Mouse (Mus musculus): Measurements from ENCODE around the gene Mafg. TPM values are rescaled to one million over a fixed set of nuclear protein-coding genes. Genes with fewer than 3 reads are reported as not detected.
"Not testable (repeated sequence)": the region's sequence is repeated elsewhere in the genome, so short reads cannot be mapped to it uniquely, and the experiment has no call there.

Mafg gene
- 42.5 and 42.7 TPM in 2 replicates for polyA plus RNA-seq (2015; fragmentation: Nextera tagmentation; extraction: Ambion mirVana)

DNA sequence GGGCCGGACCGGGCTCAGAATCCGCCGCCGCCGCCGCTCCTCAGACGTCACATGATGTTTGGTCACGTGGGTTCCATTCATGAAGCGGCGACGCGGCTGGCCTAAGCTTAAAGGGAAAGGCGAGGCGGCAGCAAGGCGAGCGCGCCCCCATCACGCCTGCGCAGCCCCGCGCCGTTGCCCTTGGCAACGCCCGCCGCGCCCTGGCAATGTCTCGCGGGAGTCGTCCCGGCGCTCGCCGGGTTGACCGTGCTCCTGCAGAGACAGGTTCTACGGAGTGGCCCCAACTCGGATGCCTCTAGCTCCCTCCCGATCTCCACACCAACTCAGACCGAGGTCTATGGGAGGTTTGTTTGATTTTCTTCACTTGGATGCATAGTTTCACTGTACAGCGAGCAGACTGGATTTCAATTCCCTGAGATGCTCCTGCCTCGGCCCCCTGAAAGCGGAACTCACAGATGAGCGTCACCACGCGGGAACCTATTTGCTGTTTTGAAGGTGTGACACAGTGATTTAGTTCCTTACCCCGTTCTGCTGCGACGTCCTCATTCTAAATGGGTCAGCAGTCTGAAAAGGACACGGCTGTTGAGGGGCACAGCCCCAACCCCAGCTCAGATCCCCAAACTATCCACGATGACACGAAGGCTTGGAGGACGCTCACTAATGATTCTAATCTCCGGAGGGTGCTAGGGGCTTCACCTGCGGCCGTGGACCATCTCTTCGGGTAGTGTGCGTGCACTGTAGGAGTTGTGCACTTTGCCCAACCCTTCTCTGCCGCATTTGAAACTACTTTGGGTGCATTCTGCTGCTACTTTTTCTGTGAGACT, at the start of gene Mafg:
Gene Mafg, minus strand, starts transcription at position 81 of the 824 bp plus-strand sequence.
- WGBS, result 14% methylated on average over 45 of the region's 58 CpGs

DNA sequence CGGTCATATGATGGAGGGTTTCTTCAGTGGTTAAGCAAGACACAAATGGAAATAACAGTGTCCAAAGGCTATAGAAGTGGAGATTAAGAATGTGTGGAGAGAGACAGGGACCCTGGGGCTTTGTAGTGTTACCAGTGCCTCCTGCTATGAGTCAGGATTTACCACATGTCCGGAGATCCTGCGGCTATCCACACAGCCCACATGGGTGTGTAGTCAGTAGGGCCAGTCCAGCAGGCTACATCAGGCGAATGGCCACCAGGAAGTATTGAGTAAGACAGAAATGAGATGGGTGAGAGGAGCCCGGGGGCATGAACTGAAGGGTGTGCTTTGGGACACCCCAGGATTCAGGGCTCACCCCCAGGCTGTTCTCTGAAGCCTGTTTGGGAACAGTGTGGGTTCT, 49.3 kb upstream of the Mafg start:
- ATAC-seq (ENCODE audit: low FRiP score, low read depth), result no peak
- H3K4me2 ChIP-seq, result no peak overlapping the region
- no peak overlapping the region for H3K27ac ChIP-seq (replicated peaks)
- no peaks in the 10 kb centered on the region for H3K4me1 ChIP-seq (replicated peaks)
- H3K4me3 ChIP-seq, result no peak overlapping the region
- 95% methylated on average over 5 of the region's 5 CpGs for WGBS
- peaks cover 27% of the 10 kb centered on the region for H3K36me3 ChIP-seq
- no peaks in the 10 kb centered on the region for H3K9me3 ChIP-seq
- no peaks in the 10 kb centered on the region for H3K27me3 ChIP-seq
- no peak overlapping the region for H3K9ac ChIP-seq

More for the DNA sequence above, at the start of gene Mafg:
- H3K36me3 ChIP-seq, result peaks cover 6% of the 10 kb centered on the region
- peaks cover 39% of the 10 kb centered on the region for H3K4me1 ChIP-seq (replicated peaks)
- peak within 1 kb of the TSS; percentile 78 for H3K9ac ChIP-seq
- peak within 1 kb of the TSS; percentile 77 for H3K4me3 ChIP-seq
- peak within 1 kb of the TSS; percentile 87 for H3K4me2 ChIP-seq
- no peaks in the 10 kb centered on the region for H3K9me3 ChIP-seq
- no peaks in the 10 kb centered on the region for H3K27me3 ChIP-seq
- H3K27ac ChIP-seq (replicated peaks), result peak within 1 kb of the TSS; percentile 87
- peak; percentile 93 for ATAC-seq (ENCODE audit: low FRiP score, low read depth)

DNA sequence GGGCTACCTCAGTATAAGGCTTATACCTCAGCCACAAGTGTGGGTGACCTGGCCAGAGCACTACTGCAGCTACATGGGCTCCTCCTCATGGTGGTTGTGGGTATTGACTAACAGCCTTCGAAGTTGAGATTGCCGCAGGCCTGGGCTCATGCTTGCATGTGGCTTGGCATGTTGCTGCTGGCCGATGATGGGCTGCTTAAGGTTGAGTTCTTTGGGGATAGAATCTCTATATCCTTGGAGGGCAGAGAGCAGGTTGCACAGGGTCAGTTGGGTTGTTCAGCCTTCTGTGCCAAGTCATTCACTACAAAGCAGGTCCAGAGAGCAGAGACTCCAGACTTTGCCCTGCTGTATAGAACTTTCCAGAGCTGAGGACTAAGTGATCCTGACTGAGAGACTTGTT, 46.5 kb upstream of the Mafg start:
- Histone ChIP-seq H3K4me2 (no peak overlapping the region), H3K9ac (no peak overlapping the region), H3K4me1 (replicated peaks) (peaks cover 4% of the 10 kb centered on the region; the same call in 1 of the 2 replicates), H3K27ac (replicated peaks) (no peak overlapping the region), H3K36me3 (peaks cover 27% of the 10 kb centered on the region), H3K9me3 (no peaks in the 10 kb centered on the region), H3K4me3 (no peak overlapping the region), H3K27me3 (no peaks in the 10 kb centered on the region)
- 85% methylated on average over 3 of the region's 3 CpGs for WGBS
- no peak for ATAC-seq (ENCODE audit: low FRiP score, low read depth)

DNA sequence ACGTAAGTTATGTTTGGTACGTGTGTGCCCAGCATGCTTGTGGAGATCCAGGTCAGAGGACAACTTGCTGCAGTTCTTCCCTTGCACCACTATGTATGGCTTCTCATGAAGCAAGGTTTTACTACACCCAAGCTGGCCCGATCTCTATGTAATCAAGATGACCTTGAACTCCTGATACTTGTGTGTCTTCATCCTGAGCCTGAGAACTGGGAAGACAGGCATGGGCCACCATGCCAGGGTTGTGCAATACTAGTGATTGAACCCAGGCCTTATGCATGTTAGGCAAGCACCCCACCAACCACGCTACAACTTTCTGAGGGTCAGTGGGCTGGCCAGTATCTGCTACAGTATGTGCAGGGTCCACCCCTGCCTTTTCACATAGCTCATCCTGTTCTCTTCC, 43.6 kb upstream of the Mafg start:
- Histone ChIP-seq H3K9ac (no peak overlapping the region), H3K36me3 (peaks cover 22% of the 10 kb centered on the region)

DNA sequence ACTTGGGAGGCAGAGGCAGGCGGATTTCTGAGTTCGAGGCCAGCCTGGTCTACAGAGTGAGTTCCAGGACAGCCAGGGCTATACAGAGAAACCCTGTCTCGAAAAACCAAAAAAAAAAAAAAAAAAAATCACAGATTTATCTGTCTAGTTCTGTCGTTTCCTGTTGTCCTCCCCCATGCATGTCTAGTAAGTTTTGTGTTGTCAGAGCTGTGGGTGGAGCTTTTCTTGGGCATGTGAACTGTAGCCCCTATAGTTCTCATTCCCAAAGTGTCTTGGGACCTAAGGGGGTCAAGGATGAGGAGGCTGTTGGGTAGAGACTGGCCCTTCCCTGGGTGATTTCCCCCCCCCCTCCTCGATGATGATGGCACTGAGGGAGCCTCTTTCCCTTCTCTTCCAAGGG, 42.5 kb upstream of the Mafg start:
- H3K9ac ChIP-seq; H3K9me3 ChIP-seq; ATAC-seq (ENCODE audit: low FRiP score, low read depth); H3K27ac ChIP-seq (replicated peaks); H3K4me3 ChIP-seq; H3K4me2 ChIP-seq; H3K27me3 ChIP-seq: not testable (repeated sequence)
- WGBS, result 90% methylated on average over 4 of the region's 5 CpGs
- peaks cover 16% of the 10 kb centered on the region for H3K36me3 ChIP-seq
- H3K4me1 ChIP-seq (replicated peaks), result peaks cover 18% of the 10 kb centered on the region

More for the DNA sequence above, 43.6 kb upstream of the Mafg start:
- WGBS, result 97% methylated on average over 4 of the region's 4 CpGs
- ATAC-seq (ENCODE audit: low FRiP score, low read depth), result no peak
- Histone ChIP-seq H3K4me2 (no peak overlapping the region), H3K27me3 (no peaks in the 10 kb centered on the region), H3K4me3 (no peak overlapping the region), H3K4me1 (replicated peaks) (peaks cover 18% of the 10 kb centered on the region), H3K9me3 (no peaks in the 10 kb centered on the region), H3K27ac (replicated peaks) (no peak overlapping the region)

GRCm38 (mm10) chr11:120673594-120674122, 40.3 kb upstream of the Mafg start:
- H3K4me1 ChIP-seq (replicated peaks), result peaks cover 18% of the 10 kb centered on the region
- no peaks in the 10 kb centered on the region for H3K27me3 ChIP-seq
- peak overlapping the region; percentile 67 for H3K9ac ChIP-seq
- WGBS, result 38% methylated on average over 12 of the region's 12 CpGs
- peaks cover 5% of the 10 kb centered on the region; the same call in 1 of the 2 replicates for H3K36me3 ChIP-seq
- peak; percentile 20 for ATAC-seq (ENCODE audit: low FRiP score, low read depth)
- no peaks in the 10 kb centered on the region for H3K9me3 ChIP-seq
- H3K27ac ChIP-seq (replicated peaks), result peak overlapping the region; percentile 93
- H3K4me3 ChIP-seq, result peak overlapping the region; percentile 62
- H3K4me2 ChIP-seq, result peak overlapping the region; percentile 83

GRCm38 (mm10) chr11:120672687-120673593, 39.5 kb upstream of the Mafg start, which contains the start of gene Aspscr1:
TSS of gene Aspscr1 (plus strand) at chr11:120672973.
- Histone ChIP-seq H3K27ac (replicated peaks) (peak within 1 kb of the TSS; percentile 93), H3K9ac (peak within 1 kb of the TSS; percentile 67), H3K36me3 (no peaks in the 10 kb centered on the region), H3K4me1 (replicated peaks) (peaks cover 18% of the 10 kb centered on the region), H3K9me3 (no peaks in the 10 kb centered on the region), H3K4me2 (peak within 1 kb of the TSS; percentile 83), H3K4me3 (peak within 1 kb of the TSS; percentile 62), H3K27me3 (no peaks in the 10 kb centered on the region)
- ATAC-seq (ENCODE audit: low FRiP score, low read depth), result peak; percentile 98
- 1% methylated on average over 80 of the region's 83 CpGs for WGBS

DNA sequence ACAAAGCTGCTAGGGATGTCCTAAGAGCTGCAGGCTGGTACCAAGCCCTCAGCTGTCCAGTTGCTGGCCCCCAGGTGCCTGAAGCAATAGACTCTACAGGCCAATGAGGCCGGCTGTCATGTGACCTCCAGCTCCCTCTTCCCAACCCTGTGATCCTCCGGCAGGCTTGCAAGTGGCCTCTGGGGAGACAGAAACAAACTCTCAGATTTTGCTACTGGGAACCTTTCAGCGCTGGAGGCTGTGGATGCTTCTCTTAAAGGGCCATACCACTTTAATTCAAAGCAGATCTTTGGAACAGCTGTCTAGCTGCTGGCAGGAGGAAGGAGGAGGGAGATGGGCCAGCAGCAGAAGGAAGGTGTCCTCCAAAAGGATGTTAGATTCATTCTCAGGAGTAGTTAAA, 33.2 kb upstream of the Mafg start:
- no peak overlapping the region for H3K9ac ChIP-seq
- H3K9me3 ChIP-seq, result no peaks in the 10 kb centered on the region
- H3K4me3 ChIP-seq, result no peak overlapping the region
- no peaks in the 10 kb centered on the region for H3K4me1 ChIP-seq (replicated peaks)
- H3K27me3 ChIP-seq, result peaks cover 35% of the 10 kb centered on the region
- 7% methylated on average over 3 of the region's 3 CpGs for WGBS
- no peak overlapping the region for H3K4me2 ChIP-seq
- H3K27ac ChIP-seq (replicated peaks), result no peak overlapping the region
- H3K36me3 ChIP-seq, result no peaks in the 10 kb centered on the region
- ATAC-seq (ENCODE audit: low FRiP score, low read depth), result no peak

DNA sequence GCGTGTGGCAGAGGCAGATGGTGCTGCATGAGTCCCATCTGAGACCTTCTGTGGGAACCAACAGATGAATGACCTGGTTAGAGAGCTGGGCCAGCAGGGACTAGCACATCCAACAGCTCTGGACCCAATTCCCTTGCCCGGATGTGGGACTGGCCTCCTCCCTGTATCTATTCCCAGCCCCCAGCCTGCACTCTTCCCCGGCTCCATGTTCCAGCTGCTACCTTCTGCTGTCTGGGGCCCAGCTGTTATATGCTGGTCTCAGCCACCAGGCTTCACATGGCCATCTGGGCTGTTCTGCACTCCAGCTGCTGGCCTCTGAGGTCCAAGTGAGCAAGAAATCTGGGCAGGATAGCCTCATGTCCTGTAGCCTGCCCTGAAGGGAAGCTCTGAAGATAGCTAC, 32.0 kb upstream of the Mafg start:
- no peak overlapping the region for H3K4me3 ChIP-seq
- H3K4me1 ChIP-seq (replicated peaks), result peaks cover 11% of the 10 kb centered on the region
- peaks cover 47% of the 10 kb centered on the region for H3K27me3 ChIP-seq
- no peak overlapping the region for H3K4me2 ChIP-seq
- 58% methylated on average over 3 of the region's 3 CpGs for WGBS
- H3K27ac ChIP-seq (replicated peaks), result no peak overlapping the region
- ATAC-seq (ENCODE audit: low FRiP score, low read depth), result no peak
- no peak overlapping the region for H3K9ac ChIP-seq
- H3K36me3 ChIP-seq, result no peaks in the 10 kb centered on the region
- H3K9me3 ChIP-seq, result no peaks in the 10 kb centered on the region

DNA sequence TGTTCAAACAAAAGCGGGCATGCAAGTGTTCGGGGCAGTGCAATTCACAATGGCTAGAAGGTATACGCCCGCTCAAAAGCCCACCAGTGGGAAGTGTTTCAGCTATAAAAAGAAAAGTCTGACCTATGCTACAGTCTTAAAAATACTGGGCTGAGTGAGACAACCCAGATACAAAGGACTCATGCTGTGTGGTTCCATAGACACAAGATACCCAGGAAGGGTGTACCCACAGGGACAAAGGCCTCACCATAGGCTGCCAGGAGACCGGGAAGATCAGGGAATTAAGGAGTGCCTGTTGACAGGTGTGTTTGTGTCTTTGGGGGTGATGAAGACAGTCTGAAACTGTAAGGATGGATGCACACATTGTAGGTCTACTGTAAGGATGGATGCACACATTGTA, 30.3 kb upstream of the Mafg start:
- Histone ChIP-seq H3K9me3 (no peaks in the 10 kb centered on the region), H3K27me3 (peaks cover 64% of the 10 kb centered on the region), H3K9ac (no peak overlapping the region), H3K4me1 (replicated peaks) (peaks cover 19% of the 10 kb centered on the region), H3K27ac (replicated peaks) (no peak overlapping the region), H3K36me3 (no peaks in the 10 kb centered on the region), H3K4me2 (no peak overlapping the region), H3K4me3 (no peak overlapping the region)
- ATAC-seq (ENCODE audit: low FRiP score, low read depth), result no peak
- 63% methylated on average over 5 of the region's 5 CpGs for WGBS

GRCm38 (mm10) chr11:120662759-120663158, 29.4 kb upstream of the Mafg start:
- H3K9ac ChIP-seq, result no peak overlapping the region
- no peaks in the 10 kb centered on the region for H3K36me3 ChIP-seq
- no peak overlapping the region for H3K4me3 ChIP-seq
- H3K4me1 ChIP-seq (replicated peaks), result peaks cover 19% of the 10 kb centered on the region
- H3K9me3 ChIP-seq, result no peaks in the 10 kb centered on the region
- H3K27me3 ChIP-seq, result peaks cover 74% of the 10 kb centered on the region
- H3K27ac ChIP-seq (replicated peaks), result no peak overlapping the region
- no peak for ATAC-seq (ENCODE audit: low FRiP score, low read depth)
- WGBS, result 48% methylated on average over 6 of the region's 6 CpGs
- H3K4me2 ChIP-seq, result no peak overlapping the region

All from hindbrain, embryonic 15.5 days (tissue).